Mouse (Mus musculus): ENCODE measurements at regions not wholly inside any gene's neighbourhood (a gene's known extent, or its start where the extent isn't known, plus 50 kb on each side); places are given as distances from the start of the nearest gene placed in this dataset.

- H3K36me3 ChIP-seq (replicated peaks; ENCODE audit: control insufficient read depth, insufficient read depth, low read depth, low read length) = no peaks in the 10 kb centered on the region
- 77% methylated on average over 5 of the region's 5 CpGs for WGBS
- no peaks in the 10 kb centered on the region for H3K4me1 ChIP-seq (ENCODE audit: control insufficient read depth, insufficient read depth, low read length)
- ATAC-seq (replicated peaks; ENCODE audit: insufficient number of reproducible peaks, low FRiP score, low TSS enrichment, low read depth) (no peak), DNase-seq (ENCODE audit: low spot score) (peak; percentile 1)
- no peak overlapping the region for H3K4me2 ChIP-seq (ENCODE audit: low read depth, low read length)
- H3K4me3 ChIP-seq (ENCODE audit: low read depth, low read length) = no peak overlapping the region
- no peaks in the 10 kb centered on the region for H3K27me3 ChIP-seq (ENCODE audit: control insufficient read depth, insufficient read depth, low read length)
- H3K27ac ChIP-seq (replicated peaks; ENCODE audit: low read depth, low read length) = no peak overlapping the region
- no peak overlapping the region for H3K9ac ChIP-seq (replicated peaks; ENCODE audit: low read length)
- no peaks in the 10 kb centered on the region for H3K9me3 ChIP-seq (replicated peaks; ENCODE audit: control insufficient read depth, low read length)
Observed at GRCm38 (mm10) chr2:47994185-47994584, 819.7 kb upstream of the Acvr2a start.

DNA sequence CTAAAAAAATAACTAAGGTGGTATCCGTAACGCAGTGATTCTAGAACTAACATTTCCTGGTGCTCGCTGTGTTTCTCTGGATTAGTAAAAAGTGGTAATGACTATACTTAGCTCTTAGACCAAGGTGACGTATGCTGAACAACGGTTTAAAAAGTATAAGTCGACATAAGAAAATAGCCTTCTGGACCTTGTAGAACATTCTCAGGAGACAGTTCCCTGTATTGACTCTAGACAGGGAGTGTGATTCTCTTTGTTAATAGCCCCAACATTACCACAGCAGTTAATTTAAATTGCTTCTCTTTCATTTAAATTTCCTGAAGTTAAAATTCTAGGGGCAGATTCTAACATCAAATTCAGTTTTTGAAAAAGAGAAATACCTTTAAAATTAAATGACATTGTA is 812.7 kb upstream of the Acvr2a start:
- no peak overlapping the region for H3K9ac ChIP-seq (replicated peaks; ENCODE audit: low read length)
- no peaks in the 10 kb centered on the region for H3K27me3 ChIP-seq (ENCODE audit: control insufficient read depth, insufficient read depth, low read length)
- no peak overlapping the region for H3K27ac ChIP-seq (replicated peaks; ENCODE audit: low read depth, low read length)
- WGBS = 81% methylated on average over 6 of the region's 6 CpGs
- no peak for DNase-seq (ENCODE audit: low spot score)
- no peaks in the 10 kb centered on the region for H3K9me3 ChIP-seq (replicated peaks; ENCODE audit: control insufficient read depth, low read length)
- no peaks in the 10 kb centered on the region for H3K4me1 ChIP-seq (ENCODE audit: control insufficient read depth, insufficient read depth, low read length)
- no peaks in the 10 kb centered on the region for H3K36me3 ChIP-seq (replicated peaks; ENCODE audit: control insufficient read depth, insufficient read depth, low read depth, low read length)
- H3K4me2 ChIP-seq (ENCODE audit: low read depth, low read length) = no peak overlapping the region
- no peak for ATAC-seq (replicated peaks; ENCODE audit: insufficient number of reproducible peaks, low FRiP score, low TSS enrichment, low read depth)
- no peak overlapping the region for H3K4me3 ChIP-seq (ENCODE audit: low read depth, low read length)

DNA sequence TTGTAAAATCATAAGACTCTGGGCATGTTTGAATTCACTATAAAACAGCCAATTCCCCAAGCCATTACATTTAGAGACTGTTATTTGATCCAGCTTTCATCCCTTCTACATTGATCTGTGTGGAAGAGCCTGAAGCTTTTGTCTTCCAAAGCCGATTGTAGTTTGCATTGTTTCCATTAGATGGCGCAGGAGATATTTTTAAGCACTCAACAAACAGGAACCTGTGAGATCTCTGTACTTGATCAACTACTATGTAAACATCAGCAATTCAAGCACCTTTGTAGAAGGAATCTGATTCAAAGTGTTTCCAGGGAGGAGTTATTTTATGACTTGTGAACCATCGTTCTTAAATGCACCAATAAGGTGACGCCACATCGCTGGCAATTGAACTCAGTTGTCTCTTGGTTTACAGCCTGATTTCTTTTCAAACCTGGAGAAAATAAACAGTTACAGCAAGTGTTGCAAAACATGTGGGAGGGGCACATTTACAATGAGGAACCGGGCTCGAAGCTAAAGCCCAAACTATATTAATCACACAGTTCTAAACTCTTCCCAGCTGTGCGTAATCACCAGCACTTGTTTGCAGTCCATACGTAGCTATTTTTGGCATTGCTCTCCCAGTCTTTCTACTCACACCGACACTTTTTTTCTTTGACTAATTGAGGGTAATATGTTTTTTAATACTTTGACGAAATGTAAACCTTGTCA is 812.0 kb upstream of the Acvr2a start:
- no peaks in the 10 kb centered on the region for H3K4me1 ChIP-seq (ENCODE audit: control insufficient read depth, insufficient read depth, low read length)
- ATAC-seq (replicated peaks; ENCODE audit: insufficient number of reproducible peaks, low FRiP score, low TSS enrichment, low read depth) (peak; percentile 62; the same call in 1 of the 2 replicates), DNase-seq (ENCODE audit: low spot score) (peak; percentile 81)
- no peaks in the 10 kb centered on the region for H3K9me3 ChIP-seq (replicated peaks; ENCODE audit: control insufficient read depth, low read length)
- H3K27me3 ChIP-seq (ENCODE audit: control insufficient read depth, insufficient read depth, low read length) = no peaks in the 10 kb centered on the region
- no peak overlapping the region for H3K9ac ChIP-seq (replicated peaks; ENCODE audit: low read length)
- no peak overlapping the region for H3K4me2 ChIP-seq (ENCODE audit: low read depth, low read length)
- no peaks in the 10 kb centered on the region for H3K36me3 ChIP-seq (replicated peaks; ENCODE audit: control insufficient read depth, insufficient read depth, low read depth, low read length)
- WGBS = 53% methylated on average over 11 of the region's 11 CpGs
- H3K4me3 ChIP-seq (ENCODE audit: low read depth, low read length) = no peak overlapping the region
- no peak overlapping the region for H3K27ac ChIP-seq (replicated peaks; ENCODE audit: low read depth, low read length)

DNA sequence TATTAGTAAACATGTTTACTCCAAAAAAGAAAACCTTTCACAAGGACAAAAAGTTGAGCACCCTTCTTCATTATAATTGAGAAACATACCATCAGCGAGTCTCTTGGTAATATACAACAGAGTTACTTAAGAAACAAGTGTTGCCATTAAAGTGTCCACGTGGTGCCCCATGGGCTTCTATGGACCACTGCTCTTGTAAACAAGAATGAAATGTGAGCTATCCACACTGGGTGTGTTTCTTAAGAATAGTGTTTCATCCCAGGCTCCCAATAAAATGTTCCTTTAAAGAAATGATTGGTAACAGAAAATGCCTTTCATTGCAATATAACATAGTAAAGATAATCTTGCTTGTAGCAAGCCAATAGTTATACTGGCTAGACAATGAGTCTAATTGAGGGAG is 803.6 kb upstream of the Acvr2a start:
- H3K36me3 ChIP-seq (replicated peaks; ENCODE audit: control insufficient read depth, insufficient read depth, low read depth, low read length) = no peaks in the 10 kb centered on the region
- H3K4me3 ChIP-seq (ENCODE audit: low read depth, low read length) = no peak overlapping the region
- H3K27ac ChIP-seq (replicated peaks; ENCODE audit: low read depth, low read length) = no peak overlapping the region
- H3K9me3 ChIP-seq (replicated peaks; ENCODE audit: control insufficient read depth, low read length) = no peaks in the 10 kb centered on the region
- H3K4me1 ChIP-seq (ENCODE audit: control insufficient read depth, insufficient read depth, low read length) = no peaks in the 10 kb centered on the region
- ATAC-seq (replicated peaks; ENCODE audit: insufficient number of reproducible peaks, low FRiP score, low TSS enrichment, low read depth) = no peak
- H3K27me3 ChIP-seq (ENCODE audit: control insufficient read depth, insufficient read depth, low read length) = no peaks in the 10 kb centered on the region
- WGBS = 82% methylated on average over 2 of the region's 2 CpGs
- DNase-seq (ENCODE audit: low spot score) = no peak
- no peak overlapping the region for H3K4me2 ChIP-seq (ENCODE audit: low read depth, low read length)
- no peak overlapping the region for H3K9ac ChIP-seq (replicated peaks; ENCODE audit: low read length)

GRCm38 (mm10) chr2:48027559-48027958 is 786.4 kb upstream of the Acvr2a start:
- DNase-seq (ENCODE audit: low spot score) (no peak), ATAC-seq (replicated peaks; ENCODE audit: insufficient number of reproducible peaks, low FRiP score, low TSS enrichment, low read depth) (no peak)
- Histone ChIP-seq H3K4me2 (ENCODE audit: low read depth, low read length) (no peak overlapping the region), H3K4me1 (ENCODE audit: control insufficient read depth, insufficient read depth, low read length) (no peaks in the 10 kb centered on the region), H3K36me3 (replicated peaks; ENCODE audit: control insufficient read depth, insufficient read depth, low read depth, low read length) (no peaks in the 10 kb centered on the region), H3K4me3 (ENCODE audit: low read depth, low read length) (no peak overlapping the region), H3K9ac (replicated peaks; ENCODE audit: low read length) (no peak overlapping the region), H3K27ac (replicated peaks; ENCODE audit: low read depth, low read length) (no peak overlapping the region), H3K27me3 (ENCODE audit: control insufficient read depth, insufficient read depth, low read length) (no peaks in the 10 kb centered on the region), H3K9me3 (replicated peaks; ENCODE audit: control insufficient read depth, low read length) (no peaks in the 10 kb centered on the region)
- 80% methylated on average over 7 of the region's 7 CpGs for WGBS

DNA sequence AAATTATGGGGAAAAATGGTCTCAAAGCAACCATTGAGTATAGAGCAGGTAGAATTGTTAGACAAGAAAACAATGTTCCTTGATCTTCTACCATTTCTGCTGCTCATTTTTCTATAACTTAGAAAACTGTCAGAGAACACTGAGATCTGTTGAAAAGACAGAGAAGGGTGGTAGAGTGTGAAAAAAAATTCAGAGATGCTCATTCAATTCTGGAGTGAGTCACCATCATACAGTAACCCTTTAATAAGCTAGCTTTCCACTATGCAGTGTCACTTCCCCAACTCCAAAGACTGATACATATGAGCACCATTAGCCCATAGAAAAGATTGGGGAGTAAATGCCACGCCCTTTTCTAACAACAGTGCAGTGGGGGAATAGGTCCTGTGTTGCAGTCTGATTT is 752.5 kb upstream of the Acvr2a start:
- no peak overlapping the region for H3K4me3 ChIP-seq (ENCODE audit: low read depth, low read length)
- no peak overlapping the region for H3K4me2 ChIP-seq (ENCODE audit: low read depth, low read length)
- no peak overlapping the region for H3K9ac ChIP-seq (replicated peaks; ENCODE audit: low read length)
- no peaks in the 10 kb centered on the region for H3K27me3 ChIP-seq (ENCODE audit: control insufficient read depth, insufficient read depth, low read length)
- ATAC-seq (replicated peaks; ENCODE audit: insufficient number of reproducible peaks, low FRiP score, low TSS enrichment, low read depth) = no peak
- WGBS = 65% methylated on average over 1 of the region's 1 CpGs
- no peak overlapping the region for H3K27ac ChIP-seq (replicated peaks; ENCODE audit: low read depth, low read length)
- DNase-seq (ENCODE audit: low spot score) = no peak
- H3K36me3 ChIP-seq (replicated peaks; ENCODE audit: control insufficient read depth, insufficient read depth, low read depth, low read length) = no peaks in the 10 kb centered on the region
- H3K4me1 ChIP-seq (ENCODE audit: control insufficient read depth, insufficient read depth, low read length) = no peaks in the 10 kb centered on the region
- H3K9me3 ChIP-seq (replicated peaks; ENCODE audit: control insufficient read depth, low read length) = no peaks in the 10 kb centered on the region

GRCm38 (mm10) chr2:48063436-48063835 is 750.5 kb upstream of the Acvr2a start:
- Histone ChIP-seq H3K9ac (replicated peaks; ENCODE audit: low read length) (no peak overlapping the region), H3K27me3 (ENCODE audit: control insufficient read depth, insufficient read depth, low read length) (no peaks in the 10 kb centered on the region), H3K27ac (replicated peaks; ENCODE audit: low read depth, low read length) (no peak overlapping the region), H3K9me3 (replicated peaks; ENCODE audit: control insufficient read depth, low read length) (no peaks in the 10 kb centered on the region), H3K4me3 (ENCODE audit: low read depth, low read length) (no peak overlapping the region), H3K4me1 (ENCODE audit: control insufficient read depth, insufficient read depth, low read length) (no peaks in the 10 kb centered on the region), H3K36me3 (replicated peaks; ENCODE audit: control insufficient read depth, insufficient read depth, low read depth, low read length) (no peaks in the 10 kb centered on the region), H3K4me2 (ENCODE audit: low read depth, low read length) (no peak overlapping the region)
- 72% methylated on average over 9 of the region's 9 CpGs for WGBS
- ATAC-seq (replicated peaks; ENCODE audit: insufficient number of reproducible peaks, low FRiP score, low TSS enrichment, low read depth) = no peak
- no peak for DNase-seq (ENCODE audit: low spot score)

DNA sequence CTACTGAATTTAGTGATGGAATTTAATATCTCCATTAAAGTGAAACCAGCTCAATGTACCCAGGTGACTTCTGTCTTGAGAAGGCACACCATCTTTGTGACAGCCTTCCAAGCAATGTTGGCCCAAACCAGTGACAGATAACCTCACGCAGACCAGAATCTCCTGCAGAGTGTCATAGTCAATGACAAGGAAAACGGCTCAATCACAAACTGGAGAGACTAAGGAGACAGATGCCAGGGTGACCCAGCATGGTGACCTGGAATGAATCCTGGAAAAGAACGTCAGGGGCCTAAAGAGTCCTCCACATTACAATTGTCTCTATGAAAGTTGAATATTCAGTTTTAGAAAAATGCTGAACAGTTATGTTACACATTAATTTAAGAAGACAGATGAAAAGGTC is 748.7 kb upstream of the Acvr2a start:
- Histone ChIP-seq H3K9me3 (replicated peaks; ENCODE audit: control insufficient read depth, low read length) (no peaks in the 10 kb centered on the region), H3K4me1 (ENCODE audit: control insufficient read depth, insufficient read depth, low read length) (no peaks in the 10 kb centered on the region), H3K36me3 (replicated peaks; ENCODE audit: control insufficient read depth, insufficient read depth, low read depth, low read length) (no peaks in the 10 kb centered on the region), H3K4me3 (ENCODE audit: low read depth, low read length) (no peak overlapping the region), H3K27me3 (ENCODE audit: control insufficient read depth, insufficient read depth, low read length) (no peaks in the 10 kb centered on the region), H3K4me2 (ENCODE audit: low read depth, low read length) (no peak overlapping the region), H3K27ac (replicated peaks; ENCODE audit: low read depth, low read length) (no peak overlapping the region), H3K9ac (replicated peaks; ENCODE audit: low read length) (no peak overlapping the region)
- WGBS = 75% methylated on average over 3 of the region's 3 CpGs
- no peak for ATAC-seq (replicated peaks; ENCODE audit: insufficient number of reproducible peaks, low FRiP score, low TSS enrichment, low read depth)
- DNase-seq (ENCODE audit: low spot score) = no peak

Data from embryonic facial prominence, embryonic 11.5 days (tissue).